22 mouse cellular contexts compared by ENCODE assay signal in genomic region chr7:128383726-128384463, GRCm38 (mm10). TPM values are rescaled to one million over a fixed set of nuclear protein-coding genes. Genes with fewer than 3 reads are reported as not detected.
DNase-seq lines count a peak whose midpoint lies in the region; ATAC-seq lines count a peak whose summit lies in the region.
"Had no signal": no experiment of that assay in that cellular context is flagged by ENCODE, and none has a peak within 500 bp of the region (broad histone marks: within the 10 kb centered on the region; RNA-seq: fewer than 3 reads in every experiment).

No protein-coding gene starts in this region.

- H3K9me3 ChIP-seq in heart, embryonic 12.5 days (replicated peaks) = no peaks in the 10 kb centered on the region
- H3K9me3 ChIP-seq: limb, embryonic 12.5 days; midbrain, embryonic 10.5 days had no signal

- 0 out of 2 replicates have a peak overlapping the region, but pooled peaks have one; percentile 10 for H3K4me2 ChIP-seq in heart, embryonic 12.5 days
- H3K4me2 ChIP-seq: hindbrain, embryonic 14.5 days; limb, embryonic 12.5 days had no signal

- DNase-seq in heart, adult 11 months = no peak
- DNase-seq in CD4-positive, CD25-positive, alpha-beta regulatory T cell, adult 2 months (ENCODE audit: low read depth, low spot score) = peak; percentile 90
- peak; percentile 84 for DNase-seq in thymus, postnatal 0 days (ENCODE audit: low spot score)
- no peak for DNase-seq in left cerebral cortex, postnatal 10 days (ENCODE audit: extremely low spot score in 1 of 2, low spot score in 2 of 2)
- no peak for DNase-seq in ovary, postnatal 14 days (ENCODE audit: low spot score)
- DNase-seq in yolk sac, embryonic 10.5 days (ENCODE audit: low spot score) = no peak
- DNase-seq: adrenal gland, postnatal 10 days; cerebellum, adult 9-10 months; embryo, embryonic 11 days; heart, postnatal 14 days; kidney, adult 11 months; kidney, postnatal 4 days had no signal

- no peak for ATAC-seq in heart, embryonic 12.5 days (ENCODE audit: insufficient number of reproducible peaks, low FRiP score)
- peak; percentile 81 for ATAC-seq in inflammation-experienced regulatory T-cells, adult 6 months
- ATAC-seq: forebrain, embryonic 14.5 days; lung, postnatal 0 days had no signal

- no peaks in the 10 kb centered on the region for H3K36me3 ChIP-seq in heart, embryonic 12.5 days
- H3K36me3 ChIP-seq: limb, embryonic 12.5 days; midbrain, embryonic 10.5 days had no signal

- no peaks in the 10 kb centered on the region for H3K27me3 ChIP-seq in heart, embryonic 12.5 days (replicated peaks)
- H3K27me3 ChIP-seq: limb, embryonic 12.5 days had no signal

- intact Hi-C loops in left cerebral cortex, postnatal 10 days (cut with DNase I) = no loop called here

- 53% methylated on average over 10 of the region's 10 CpGs for WGBS in heart, embryonic 12.5 days

- H3K4me1 ChIP-seq in heart, embryonic 12.5 days (replicated peaks) = peaks cover 16% of the 10 kb centered on the region

- H3K9ac ChIP-seq in heart, embryonic 12.5 days = no peak overlapping the region
- H3K9ac ChIP-seq: hindbrain, embryonic 14.5 days; limb, embryonic 12.5 days; liver, embryonic 14.5 days had no signal

- H3K27ac ChIP-seq in heart, embryonic 12.5 days (ENCODE audit: poor library complexity, severe bottlenecking) = no peak overlapping the region
- H3K27ac ChIP-seq: hindbrain, embryonic 14.5 days; limb, embryonic 12.5 days; liver, embryonic 14.5 days; midbrain, embryonic 10.5 days; stomach, postnatal 0 days had no signal

- H3K4me3 ChIP-seq in heart, embryonic 12.5 days = no peak overlapping the region
- H3K4me3 ChIP-seq: limb, embryonic 12.5 days; midbrain, embryonic 10.5 days; myocyte had no signal

RNA-seq across cellular contexts. Expression of gene Rgs10, which starts 34.7 kb away (rescaled TPM):
- polyA plus RNA-seq in heart, embryonic 12.5 days (2016; fragmentation: Nextera tagmentation; extraction: Ambion mirVana) = 13.3 and 14.0 TPM in 2 replicates
- 100 to 1,000 TPM in 2 of 3 experiments, 10 to 100 TPM in 1; 53.2 to 448 (median 275) TPM for polyA plus RNA-seq in inflammation-experienced regulatory T-cells, adult 6 months (2017; shearing (Covaris generic))
- polyA plus RNA-seq in thymus, postnatal 0 days (2015; fragmentation: Nextera tagmentation; extraction: Ambion mirVana) = 243 and 265 TPM in 2 replicates
- total RNA-seq in left cerebral cortex, postnatal 10 days (2021) = 10 to 100 TPM; 46.4 to 50.8 TPM

Comparison
In these comparisons a context has a peak if more than half of its experiments do, and no peak if none do; other contexts are left out.
1. DNase-seq: peak in CD4-positive, CD25-positive, alpha-beta regulatory T cell, adult 2 months (single experiment) and thymus, postnatal 0 days (single experiment); none in heart, adult 11 months (single experiment), left cerebral cortex, postnatal 10 days (0 of 2), ovary, postnatal 14 days (single experiment) and yolk sac, embryonic 10.5 days (single experiment).